Mouse (Mus musculus): ENCODE results near the gene Otud7b. TPM values are rescaled to one million over a fixed set of nuclear protein-coding genes. Genes with fewer than 3 reads are reported as not detected.

Otud7b gene
- total RNA-seq, 1 experiment, result 23.2 TPM

DNA sequence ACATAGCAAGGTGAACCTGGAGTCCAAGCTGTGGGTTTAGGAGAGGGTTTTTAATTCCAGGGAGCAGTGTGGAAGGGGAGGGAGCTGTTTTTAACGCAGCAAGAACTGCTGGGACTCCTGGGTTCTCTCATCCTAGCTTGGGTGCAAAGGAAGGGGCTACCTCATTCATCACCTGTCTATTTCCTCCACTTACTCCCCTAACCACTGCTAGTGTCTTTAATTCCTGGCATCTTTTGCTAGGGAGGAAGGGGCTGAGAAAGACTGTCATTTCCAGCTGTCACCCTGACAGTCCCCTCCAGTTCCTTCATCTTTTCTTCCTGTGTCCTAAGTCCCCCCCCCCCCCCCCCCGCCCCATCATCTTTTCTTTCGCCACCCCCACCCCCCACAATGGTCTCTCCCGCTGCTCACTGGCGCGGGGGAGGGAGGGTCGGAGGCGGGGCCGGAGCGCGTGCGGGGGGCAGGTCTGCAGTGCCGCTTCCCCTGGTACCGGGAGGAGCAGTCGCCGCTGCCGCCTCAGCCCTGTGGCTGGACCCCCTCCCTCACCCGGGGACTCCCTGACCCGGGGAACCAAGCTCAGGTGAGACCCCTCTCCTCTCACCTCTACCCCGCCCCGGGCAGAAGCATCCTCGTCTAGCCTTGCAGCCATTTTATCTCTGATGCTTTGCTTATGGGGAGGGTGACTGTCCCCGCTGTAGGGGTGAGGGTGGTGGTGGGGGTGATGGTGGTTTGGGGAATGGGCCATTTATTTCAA, 76.6 kb downstream of the Otud7b start, which contains the start of gene Sv2a:
Gene Sv2a (plus strand): TSS at position 425 of the 751 bp plus-strand sequence.
- H3K36me3 ChIP-seq (ENCODE audit: control insufficient read depth, insufficient read depth, low read length, poor library complexity, severe bottlenecking), result peaks cover 16% of the 10 kb centered on the region
- peaks cover 4 to 23% of the 10 kb centered on the region in 2 experiments for H3K4me1 ChIP-seq (ENCODE audit: control insufficient read depth in 2 of 2, insufficient read depth in 2 of 2, low read length in 2 of 2, poor library complexity in 1 of 2)
- no peak for TF ChIP-seq MAFK (IDR thresholded peaks at IDR 0.05; ENCODE audit: insufficient read depth, low read depth, low read length)
- TF ChIP-seq HCFC1 (IDR thresholded peaks at IDR 0.05; ENCODE audit: borderline replicate concordance, insufficient read depth, low read length), result no peak
- TF ChIP-seq ZC3H11A (IDR thresholded peaks at IDR 0.05; ENCODE audit: borderline replicate concordance, low read depth, low read length), result no peak
- H3K4me3 ChIP-seq (ENCODE audit: insufficient read depth in 1 of 2, low read depth in 1 of 2, low read length in 2 of 2, poor library complexity in 1 of 2, severe bottlenecking in 1 of 2), result peak within 1 kb of the TSS; percentile 70 to 76
- H3K9ac ChIP-seq (ENCODE audit: insufficient read depth, low read depth, low read length, poor library complexity, severe bottlenecking), result peak within 1 kb of the TSS; percentile 57; the same call in 1 of the 2 replicates
- no peak within 1 kb of the TSS for H3K27ac ChIP-seq (ENCODE audit: insufficient read depth, low read depth, low read length, poor library complexity, severe bottlenecking)
- H3K9me3 ChIP-seq (ENCODE audit: control insufficient read depth, insufficient read depth, low read depth, low read length), result no peaks in the 10 kb centered on the region
- DNase-seq (ENCODE audit: low read depth, low spot score), result no peak
- in situ Hi-C loops (cut with MboI; ENCODE audit: low sequenced_read_pairs in 2 of 2, unreplicated experiment in 2 of 2), result no loop called here

DNA sequence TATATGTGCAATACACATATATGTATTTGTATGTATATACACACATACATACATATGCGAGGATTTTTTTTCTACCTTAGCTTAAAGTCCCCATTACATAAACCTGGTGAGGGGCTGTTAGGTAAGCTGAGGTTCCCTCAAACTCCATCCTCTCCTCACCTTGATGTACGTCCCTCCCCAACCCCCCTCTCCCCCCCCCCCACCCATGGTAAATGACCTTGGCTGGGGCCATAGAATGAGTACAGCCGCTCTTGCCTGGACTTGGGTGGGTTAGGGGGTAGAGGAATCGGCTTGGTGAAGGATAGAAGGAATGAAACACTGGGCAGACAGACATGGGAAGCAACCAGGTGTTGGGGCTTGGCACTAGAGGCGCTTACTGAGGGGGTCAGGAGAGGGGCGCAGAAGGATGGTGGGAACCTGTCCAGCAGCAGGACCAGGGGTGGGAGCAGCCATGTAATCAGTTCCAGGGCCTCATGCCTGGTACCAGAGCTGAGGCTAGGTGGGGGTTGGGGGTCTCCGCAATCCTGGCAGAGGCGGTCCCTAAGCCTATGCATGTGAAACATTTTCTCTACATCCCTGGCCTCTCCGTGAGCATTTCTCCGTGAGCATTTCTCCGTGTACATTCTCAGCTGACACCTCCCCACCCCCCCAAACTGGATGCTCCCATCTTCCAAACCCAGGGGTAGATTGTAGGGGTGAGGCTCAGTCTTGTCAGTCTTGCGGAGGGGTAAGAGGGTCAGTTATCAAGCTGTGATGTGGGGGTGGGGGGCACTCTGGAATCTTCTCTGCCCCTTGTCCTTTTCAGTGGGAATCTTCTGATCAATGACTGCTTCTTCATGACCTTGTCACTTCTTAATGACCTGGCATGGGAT, 77.4 kb downstream of the Otud7b start:
- TF ChIP-seq CHD2 (IDR thresholded peaks at IDR 0.05; ENCODE audit: low read depth, low read length) (no peak), HCFC1 (IDR thresholded peaks at IDR 0.05; ENCODE audit: borderline replicate concordance, insufficient read depth, low read length) (no peak), ZC3H11A (IDR thresholded peaks at IDR 0.05; ENCODE audit: borderline replicate concordance, low read depth, low read length) (no peak), MAFK (IDR thresholded peaks at IDR 0.05; ENCODE audit: insufficient read depth, low read depth, low read length) (no peak), ZNF384 (IDR thresholded peaks at IDR 0.05; ENCODE audit: low read depth, low read length) (no peak)
- H3K36me3 ChIP-seq (ENCODE audit: control insufficient read depth, insufficient read depth, low read length, poor library complexity, severe bottlenecking), result peaks cover 8% of the 10 kb centered on the region
- peak overlapping the region; percentile 70 to 76; a peak in 3 of 4 replicates for H3K4me3 ChIP-seq (ENCODE audit: insufficient read depth in 1 of 2, low read depth in 1 of 2, low read length in 2 of 2, poor library complexity in 1 of 2, severe bottlenecking in 1 of 2)
- no peaks in the 10 kb centered on the region for H3K9me3 ChIP-seq (ENCODE audit: control insufficient read depth, insufficient read depth, low read depth, low read length)
- peaks cover 4 to 23% of the 10 kb centered on the region in 2 experiments for H3K4me1 ChIP-seq (ENCODE audit: control insufficient read depth in 2 of 2, insufficient read depth in 2 of 2, low read length in 2 of 2, poor library complexity in 1 of 2)
- in situ Hi-C loops (cut with MboI; ENCODE audit: low sequenced_read_pairs in 2 of 2, unreplicated experiment in 2 of 2), result no loop called here
- H3K27ac ChIP-seq (ENCODE audit: insufficient read depth, low read depth, low read length, poor library complexity, severe bottlenecking), result no peak overlapping the region
- H3K9ac ChIP-seq (ENCODE audit: insufficient read depth, low read depth, low read length, poor library complexity, severe bottlenecking), result no peak overlapping the region
- no peak for DNase-seq (ENCODE audit: low read depth, low spot score)

DNA sequence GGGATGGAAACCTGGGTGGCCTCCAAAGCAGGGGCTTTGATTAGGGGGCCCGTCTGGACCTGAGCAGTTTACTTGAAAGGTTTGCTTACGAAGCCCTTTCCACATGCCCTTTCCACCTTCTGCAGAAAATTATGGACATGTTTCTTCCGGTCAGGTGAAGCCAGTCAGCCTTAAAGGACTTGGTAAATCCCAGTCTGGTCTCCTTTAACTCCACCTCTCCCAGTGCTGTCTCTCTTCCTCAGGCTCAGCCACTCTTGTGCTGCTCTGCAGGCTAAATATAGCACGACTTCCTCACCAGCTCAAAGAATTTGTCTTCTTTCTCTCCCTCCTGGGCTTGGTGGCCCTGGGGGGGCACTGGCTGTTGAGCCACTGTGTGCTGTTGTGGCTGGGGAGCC, 78.1 kb downstream of the Otud7b start:
- Histone ChIP-seq H3K9ac (ENCODE audit: insufficient read depth, low read depth, low read length, poor library complexity, severe bottlenecking) (no peak overlapping the region), H3K36me3 (ENCODE audit: control insufficient read depth, insufficient read depth, low read length, poor library complexity, severe bottlenecking) (peaks cover 6% of the 10 kb centered on the region), H3K27ac (ENCODE audit: insufficient read depth, low read depth, low read length, poor library complexity, severe bottlenecking) (no peak overlapping the region), H3K4me3 (ENCODE audit: insufficient read depth in 1 of 2, low read depth in 1 of 2, low read length in 2 of 2, poor library complexity in 1 of 2, severe bottlenecking in 1 of 2) (no peak overlapping the region), H3K9me3 (ENCODE audit: control insufficient read depth, insufficient read depth, low read depth, low read length) (no peaks in the 10 kb centered on the region), H3K4me1 (ENCODE audit: control insufficient read depth in 2 of 2, insufficient read depth in 2 of 2, low read length in 2 of 2, poor library complexity in 1 of 2) (peaks cover 4 to 23% of the 10 kb centered on the region in 2 experiments)
- DNase-seq (ENCODE audit: low read depth, low spot score), result no peak
- TF ChIP-seq MAFK (IDR thresholded peaks at IDR 0.05; ENCODE audit: insufficient read depth, low read depth, low read length) (no peak), ZNF384 (IDR thresholded peaks at IDR 0.05; ENCODE audit: low read depth, low read length) (no peak), CHD2 (IDR thresholded peaks at IDR 0.05; ENCODE audit: low read depth, low read length) (no peak), ZC3H11A (IDR thresholded peaks at IDR 0.05; ENCODE audit: borderline replicate concordance, low read depth, low read length) (no peak), HCFC1 (IDR thresholded peaks at IDR 0.05; ENCODE audit: borderline replicate concordance, insufficient read depth, low read length) (no peak)
- in situ Hi-C loops (cut with MboI; ENCODE audit: low sequenced_read_pairs in 2 of 2, unreplicated experiment in 2 of 2), result no loop called here

DNA sequence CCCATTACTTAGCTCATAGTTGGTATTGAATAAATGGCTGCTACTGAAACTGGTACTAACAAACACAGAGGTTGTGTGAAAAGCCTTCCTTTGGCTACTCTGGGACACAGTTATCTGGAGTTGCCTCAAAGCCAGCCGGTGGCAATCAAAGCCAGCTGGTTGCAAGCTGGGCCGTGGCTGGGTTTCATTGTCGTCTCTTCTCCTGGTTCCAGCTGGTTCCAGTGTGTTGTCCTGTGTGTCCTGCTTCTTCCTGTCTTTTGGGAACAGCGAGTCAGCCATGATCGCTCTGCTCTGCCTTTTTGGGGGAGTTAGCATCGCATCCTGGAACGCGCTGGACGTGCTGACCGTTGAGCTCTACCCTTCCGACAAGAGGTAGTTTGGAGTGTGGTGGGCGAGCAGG, 88.7 kb downstream of the Otud7b start:
- Histone ChIP-seq H3K27ac (ENCODE audit: insufficient read depth, low read depth, low read length, poor library complexity, severe bottlenecking) (no peak overlapping the region), H3K4me1 (ENCODE audit: control insufficient read depth in 2 of 2, insufficient read depth in 2 of 2, low read length in 2 of 2, poor library complexity in 1 of 2) (peaks cover 0 to 3% of the 10 kb centered on the region in 2 experiments; a peak in 2 of 4 replicates), H3K4me3 (ENCODE audit: insufficient read depth in 1 of 2, low read depth in 1 of 2, low read length in 2 of 2, poor library complexity in 1 of 2, severe bottlenecking in 1 of 2) (no peak overlapping the region), H3K36me3 (ENCODE audit: control insufficient read depth, insufficient read depth, low read length, poor library complexity, severe bottlenecking) (no peaks in the 10 kb centered on the region), H3K9me3 (ENCODE audit: control insufficient read depth, insufficient read depth, low read depth, low read length) (no peaks in the 10 kb centered on the region), H3K9ac (ENCODE audit: insufficient read depth, low read depth, low read length, poor library complexity, severe bottlenecking) (no peak overlapping the region)
- in situ Hi-C loops (cut with MboI; ENCODE audit: low sequenced_read_pairs in 2 of 2, unreplicated experiment in 2 of 2), result no loop called here
- TF ChIP-seq HCFC1 (IDR thresholded peaks at IDR 0.05; ENCODE audit: borderline replicate concordance, insufficient read depth, low read length) (no peak), CHD2 (IDR thresholded peaks at IDR 0.05; ENCODE audit: low read depth, low read length) (no peak), ZC3H11A (IDR thresholded peaks at IDR 0.05; ENCODE audit: borderline replicate concordance, low read depth, low read length) (no peak), ZNF384 (IDR thresholded peaks at IDR 0.05; ENCODE audit: low read depth, low read length) (no peak), MAFK (IDR thresholded peaks at IDR 0.05; ENCODE audit: insufficient read depth, low read depth, low read length) (no peak)
- no peak for DNase-seq (ENCODE audit: low read depth, low spot score)
